In the genomic region with DNA sequence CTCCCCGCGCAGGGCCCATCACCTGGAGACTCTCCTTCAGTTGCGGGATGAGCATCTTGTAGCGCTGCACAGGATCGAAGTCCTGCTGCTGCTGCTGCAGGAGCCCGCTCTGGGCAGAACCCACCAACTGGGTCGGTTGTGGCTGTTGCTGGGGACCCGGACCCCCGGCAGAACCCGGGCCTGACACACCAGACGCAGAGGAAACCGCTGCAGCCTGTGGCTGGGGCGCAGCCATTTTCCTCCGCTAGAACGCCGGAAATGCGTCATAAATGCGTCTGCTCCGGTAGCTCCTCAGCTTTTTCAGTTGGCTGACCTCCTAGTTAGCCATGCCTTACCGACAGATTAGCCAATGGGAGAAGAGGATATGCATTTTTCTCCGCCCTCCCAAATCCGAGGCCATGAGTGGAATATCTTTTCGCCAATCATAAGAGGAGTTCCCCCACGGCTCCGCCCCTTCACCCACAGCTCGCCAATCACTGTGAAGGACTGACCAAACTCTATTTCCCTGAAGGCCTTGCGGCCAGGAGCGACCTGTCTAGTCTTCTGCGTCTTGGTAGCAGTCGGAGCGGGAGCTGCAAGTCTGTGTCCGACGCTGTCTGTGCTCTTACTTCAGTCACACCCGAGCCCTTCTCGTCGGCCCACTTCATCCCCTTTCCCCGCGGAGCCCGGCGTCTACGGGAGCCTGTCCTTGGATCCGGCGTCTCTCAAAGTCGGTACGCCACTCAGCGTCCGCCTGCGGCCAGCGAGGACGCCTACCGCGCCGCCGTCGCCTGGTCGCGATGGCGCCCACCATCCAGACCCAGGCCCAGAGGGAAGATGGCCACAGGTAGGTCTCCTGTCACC, we compare ENCODE assay signal across 8 mouse cellular contexts. TPM values are rescaled to one million over a fixed set of nuclear protein-coding genes. Genes with fewer than 3 reads are reported as not detected.
DNase-seq lines count a peak whose midpoint lies in the region; ATAC-seq and TF ChIP-seq lines count a peak whose summit lies in the region.

A gene (minus strand): TSS at position 280 of the 843 bp plus-strand sequence.
A gene (plus strand): TSS at position 523 of the 843 bp plus-strand sequence.

- peak within 1 kb of the TSS; percentile 96 for H3K4me3 ChIP-seq in hindbrain, embryonic 10.5 days
- peak within 1 kb of the TSS; percentile 79 for H3K4me3 ChIP-seq in lung, postnatal 0 days (ENCODE audit: low read depth, low read length)

- H3K4me1 ChIP-seq in hindbrain, embryonic 10.5 days (replicated peaks) = peaks cover 23% of the 10 kb centered on the region
- peaks cover 5% of the 10 kb centered on the region; the same call in 1 of the 2 replicates for H3K4me1 ChIP-seq in lung, postnatal 0 days (ENCODE audit: insufficient read depth, low read depth, low read length)

- TF ChIP-seq EP300 in lung, postnatal 0 days (IDR thresholded peaks at IDR 0.05) = no peak

- peak within 1 kb of the TSS; percentile 88 for H3K27ac ChIP-seq in hindbrain, embryonic 10.5 days
- peak within 1 kb of the TSS; percentile 68 for H3K27ac ChIP-seq in lung, postnatal 0 days (ENCODE audit: low read length)

- H3K9me3 ChIP-seq in hindbrain, embryonic 10.5 days = no peaks in the 10 kb centered on the region
- H3K9me3 ChIP-seq in lung, postnatal 0 days (ENCODE audit: low read length) = no peaks in the 10 kb centered on the region

- H3K27me3 ChIP-seq in hindbrain, embryonic 10.5 days (ENCODE audit: insufficient read depth, poor library complexity, severe bottlenecking) = no peaks in the 10 kb centered on the region
- no peaks in the 10 kb centered on the region for H3K27me3 ChIP-seq in lung, postnatal 0 days (replicated peaks; ENCODE audit: insufficient read depth, low read length)

- H3K36me3 ChIP-seq in hindbrain, embryonic 10.5 days = peaks cover 66% of the 10 kb centered on the region
- H3K36me3 ChIP-seq in lung, postnatal 0 days (ENCODE audit: insufficient read depth, low read length) = peaks cover 31% of the 10 kb centered on the region

- WGBS in hindbrain, embryonic 10.5 days = under 1% methylated on average over 58 of the region's 58 CpGs
- WGBS in lung, postnatal 0 days = 1% methylated on average over 57 of the region's 58 CpGs

- H3K9ac ChIP-seq in lung, postnatal 0 days (replicated peaks; ENCODE audit: low read depth) = peak within 1 kb of the TSS; percentile 72

- H3K4me2 ChIP-seq in lung, postnatal 0 days (replicated peaks; ENCODE audit: low read depth, low read length) = peak within 1 kb of the TSS; percentile 90

- peak; percentile 99 for ATAC-seq in frontal cortex, adult (ENCODE audit: low TSS enrichment)
- peak; percentile 98 for ATAC-seq in lung, postnatal 0 days

- TF ChIP-seq CTCF in lung, postnatal 0 days (IDR thresholded peaks at IDR 0.05) = 0 out of 2 replicates have a peak, but pooled peaks have one; percentile 3

- peak; percentile 98 for DNase-seq in MN1 (ENCODE audit: low spot score)
- DNase-seq in cerebellum, adult 9-10 months = peak; percentile 99
- peak; percentile 95 for DNase-seq in hindbrain, embryonic 10.5 days (ENCODE audit: low spot score)
- DNase-seq in layer of hippocampus, adult 9-11 months = peak; percentile 99
- peak; percentile 100 for DNase-seq in lung, postnatal 0 days (ENCODE audit: low spot score)
- DNase-seq in ovary, postnatal 14 days (ENCODE audit: low spot score) = peak; percentile 86
- peak; percentile 95 for DNase-seq in thymus, postnatal 14 days

RNA-seq across cellular contexts. Expression of the first gene that starts in this region (rescaled TPM):
- polyA plus RNA-seq in hindbrain, embryonic 10.5 days (2016; fragmentation: Nextera tagmentation; extraction: Ambion mirVana) = 62.9 and 65.0 TPM in 2 replicates
- polyA plus RNA-seq in lung, postnatal 0 days (2015; fragmentation: Nextera tagmentation; extraction: Ambion mirVana) = 29.9 and 30.2 TPM in 2 replicates

RNA-seq across cellular contexts. Expression of the second gene that starts in this region (rescaled TPM):
- polyA plus RNA-seq in hindbrain, embryonic 10.5 days (2016; fragmentation: Nextera tagmentation; extraction: Ambion mirVana) = 83.2 and 85.4 TPM in 2 replicates
- polyA plus RNA-seq in lung, postnatal 0 days (2015; fragmentation: Nextera tagmentation; extraction: Ambion mirVana) = 49.1 and 55.0 TPM in 2 replicates

Comparison
In these comparisons a context has a peak if more than half of its experiments do, and no peak if none do; other contexts are left out.
1. Peak in every context shown above with its lines: DNase-seq, ATAC-seq, H3K4me3 ChIP-seq and H3K27ac ChIP-seq.